In the genomic region with DNA sequence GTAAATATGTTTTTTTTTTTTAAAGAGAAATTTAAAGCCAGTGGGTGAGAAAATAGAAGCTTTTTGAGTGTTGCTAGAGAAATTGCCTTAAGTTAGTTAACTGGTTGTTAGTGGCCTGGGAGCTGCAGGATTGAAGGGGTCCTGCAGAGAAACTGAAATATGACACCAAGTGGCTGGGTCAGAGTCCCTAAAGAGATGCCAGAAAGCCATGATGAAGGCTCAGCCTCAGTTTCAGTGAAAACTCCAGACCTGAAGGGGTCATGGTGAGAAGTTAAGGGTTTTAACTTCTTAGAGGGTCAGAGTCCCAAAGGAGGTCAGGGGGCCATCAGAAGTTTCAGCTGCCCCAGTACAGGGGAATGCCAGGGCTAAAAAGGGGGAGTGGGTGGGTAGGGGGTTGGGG, we compare ENCODE assay signal across 18 mouse cellular contexts.
"Had no signal": no experiment of that assay in that cellular context is flagged by ENCODE, and none has a peak within 500 bp of the region (broad histone marks: within the 10 kb centered on the region; RNA-seq: fewer than 3 reads in every experiment).

No protein-coding gene starts in this region.

- ATAC-seq: liver, postnatal 0 days; lung, postnatal 0 days; midbrain, embryonic 15.5 days had no signal

- H3K27me3 ChIP-seq: lung, embryonic 15.5 days; midbrain, embryonic 12.5 days; midbrain, embryonic 15.5 days; neural tube, embryonic 12.5 days; stomach, embryonic 15.5 days had no signal

- H3K4me1 ChIP-seq: lung, embryonic 15.5 days; megakaryocyte, embryonic 14.5 days; midbrain, embryonic 15.5 days; stomach, embryonic 15.5 days had no signal

- H3K9me3 ChIP-seq: lung, embryonic 15.5 days; midbrain, embryonic 12.5 days; midbrain, embryonic 15.5 days; neural tube, embryonic 12.5 days; stomach, embryonic 15.5 days had no signal

- H3K36me3 ChIP-seq: lung, embryonic 15.5 days; midbrain, embryonic 12.5 days; midbrain, embryonic 15.5 days; neural tube, embryonic 12.5 days; stomach, embryonic 15.5 days had no signal

- H3K9ac ChIP-seq: liver, postnatal 0 days; lung, embryonic 15.5 days; midbrain, embryonic 12.5 days; midbrain, embryonic 15.5 days; neural tube, embryonic 12.5 days; stomach, embryonic 15.5 days had no signal

- H3K4me3 ChIP-seq: lung, embryonic 15.5 days; megakaryocyte, embryonic 14.5 days; midbrain, embryonic 12.5 days; midbrain, embryonic 15.5 days; neural tube, embryonic 12.5 days; stomach, embryonic 15.5 days had no signal

- DNase-seq: liver, postnatal 0 days; lung, adult 2 months; lung, postnatal 14 days; lung, postnatal 36 days; right cerebral cortex, postnatal 14 days; right cerebral cortex, postnatal 4 days; thymus, adult 2 months; thymus, postnatal 25 days; thymus, postnatal 4 days had no signal

- H3K27ac ChIP-seq: lung, embryonic 15.5 days; macrophage; midbrain, embryonic 12.5 days; midbrain, embryonic 15.5 days; neural tube, embryonic 12.5 days; stomach, embryonic 15.5 days; stomach, postnatal 0 days had no signal

- H3K4me2 ChIP-seq: lung, embryonic 15.5 days; midbrain, embryonic 12.5 days; midbrain, embryonic 15.5 days; neural tube, embryonic 12.5 days; stomach, embryonic 15.5 days had no signal
